ENCODE assay signal across 9 mouse cellular contexts in genomic region chr8:109853423-109853822, GRCm38 (mm10). TPM values are rescaled to one million over a fixed set of nuclear protein-coding genes. Genes with fewer than 3 reads are reported as not detected.
A peak's percentile ranks its signal among the peaks of the same experiment; 100 is the strongest.
DNase-seq lines count a peak whose midpoint lies in the region; TF ChIP-seq lines count a peak whose summit lies in the region.
"Had no signal": no experiment of that assay in that cellular context is flagged by ENCODE, and none has a peak within 500 bp of the region (broad histone marks: within the 10 kb centered on the region; RNA-seq: fewer than 3 reads in every experiment).

No protein-coding gene starts in this region.

- peaks cover 0 to 28% of the 10 kb centered on the region in 2 experiments; a peak in 2 of 4 replicates for H3K36me3 ChIP-seq in MEL (ENCODE audit: control insufficient read depth in 1 of 2, insufficient read depth in 2 of 2, low read length in 2 of 2)

- peak; percentile 68 for TF ChIP-seq RAD21 in MEL (IDR thresholded peaks at IDR 0.05; ENCODE audit: low read depth, low read length)

- peak; percentile 80 to 91 (median 86) for TF ChIP-seq CTCF in MEL (IDR thresholded peaks at IDR 0.05 in 2 of 3, conservative IDR thresholded peaks at IDR 0.05 in 1 of 3; ENCODE audit: control insufficient read depth in 1 of 3, insufficient read depth in 1 of 3, low read depth in 2 of 3, low read length in 3 of 3, poor library complexity in 1 of 3, severe bottlenecking in 1 of 3)
- peak; percentile 76 for TF ChIP-seq CTCF in lung, adult 2 months (IDR thresholded peaks at IDR 0.05; ENCODE audit: insufficient read depth, low read length)

- WGBS in lung, adult 2 months: 31% methylated on average over 6 of the region's 6 CpGs

- TF ChIP-seq POLR2A in MEL (IDR thresholded peaks at IDR 0.05; ENCODE audit: control insufficient read depth in 1 of 2, insufficient read depth in 1 of 2, low read depth in 1 of 2, low read length in 2 of 2, poor library complexity in 1 of 2): no peak
- no peak for TF ChIP-seq POLR2A in lung, adult 2 months (IDR thresholded peaks at IDR 0.05; ENCODE audit: borderline replicate concordance, extremely low read depth, low read depth, low read length)

- no peak overlapping the region for H3K9ac ChIP-seq in MEL (ENCODE audit: control insufficient read depth, low read depth, low read length, poor library complexity, severe bottlenecking)
- H3K9ac ChIP-seq: limb, embryonic 12.5 days had no signal

- no peaks in the 10 kb centered on the region for H3K9me3 ChIP-seq in MEL (replicated peaks; ENCODE audit: insufficient read depth, low read length)
- H3K9me3 ChIP-seq: limb, embryonic 12.5 days had no signal

- H3K4me3 ChIP-seq in MEL (ENCODE audit: control insufficient read depth in 1 of 2, insufficient read depth in 1 of 2, low read depth in 2 of 2, low read length in 2 of 2): no peak overlapping the region
- no peak overlapping the region for H3K4me3 ChIP-seq in lung, adult 2 months (replicated peaks; ENCODE audit: extremely low read depth, low read depth, low read length)
- H3K4me3 ChIP-seq: limb, embryonic 12.5 days had no signal

- peak; percentile 53 to 83 for DNase-seq in adrenal gland, adult (ENCODE audit: inconsistent age in 2 of 2, low spot score in 1 of 2)
- no peak for DNase-seq in adrenal gland, postnatal 4 days (ENCODE audit: low spot score in 2 of 2)
- peak; percentile 80 for DNase-seq in MEL (ENCODE audit: low read depth, low spot score)
- DNase-seq in cerebellum, adult 18-20 months: peak; percentile 66 to 69
- DNase-seq in frontal cortex, postnatal 36 days (ENCODE audit: low spot score in 2 of 2): peak; percentile 49 to 76
- peak; percentile 76 to 85 for DNase-seq in kidney, postnatal 36 days
- DNase-seq in lung, adult 2 months: peak; percentile 40
- DNase-seq in right cerebral cortex, postnatal 36 days (ENCODE audit: low spot score in 2 of 2): peak; percentile 30 to 41

- H3K4me1 ChIP-seq in MEL (ENCODE audit: control insufficient read depth in 1 of 2, insufficient read depth in 2 of 2, low read length in 2 of 2): no peaks in the 10 kb centered on the region
- no peaks in the 10 kb centered on the region for H3K4me1 ChIP-seq in lung, adult 2 months (ENCODE audit: control insufficient read depth, insufficient read depth, low read length)
- H3K4me1 ChIP-seq: limb, embryonic 12.5 days had no signal

- no peak for TF ChIP-seq EP300 in MEL (IDR thresholded peaks at IDR 0.05; ENCODE audit: low read depth in 1 of 2, low read length in 2 of 2)

- H3K27me3 ChIP-seq in MEL (ENCODE audit: control insufficient read depth in 1 of 2, insufficient read depth in 2 of 2, low read length in 2 of 2): no peaks in the 10 kb centered on the region
- H3K27me3 ChIP-seq: limb, embryonic 12.5 days had no signal

- no peak overlapping the region for H3K27ac ChIP-seq in MEL (ENCODE audit: control insufficient read depth, low read depth, low read length)
- H3K27ac ChIP-seq: limb, embryonic 12.5 days had no signal

- H3K79me2 ChIP-seq in MEL (ENCODE audit: control insufficient read depth, insufficient read depth, low read length, poor library complexity): no peaks in the 10 kb centered on the region

TF ChIP-seq in MEL, 35 proteins besides CTCF, POLR2A, EP300 and RAD21:
- TF ChIP-seq POLR2AphosphoS2 (IDR thresholded peaks at IDR 0.05; ENCODE audit: low read length) (no peak), BHLHE40 (IDR thresholded peaks at IDR 0.05; ENCODE audit: borderline replicate concordance, low read depth, low read length) (no peak), CHD1 (IDR thresholded peaks at IDR 0.05; ENCODE audit: low read depth, low read length) (no peak), ZKSCAN1 (IDR thresholded peaks at IDR 0.05; ENCODE audit: low read depth, low read length) (no peak), ZNF384 (IDR thresholded peaks at IDR 0.05; ENCODE audit: low read depth, low read length) (no peak), HCFC1 (IDR thresholded peaks at IDR 0.05; ENCODE audit: low read depth, low read length) (no peak), MAZ (IDR thresholded peaks at IDR 0.05; ENCODE audit: low read depth, low read length) (no peak), KAT2A (conservative IDR thresholded peaks at IDR 0.05; ENCODE audit: low read depth, low read length) (no peak), MYC (IDR thresholded peaks at IDR 0.05; ENCODE audit: low read depth, low read length) (0 out of 2 replicates have a peak, but pooled peaks have one; percentile 27), RCOR1 (IDR thresholded peaks at IDR 0.05; ENCODE audit: low read depth, low read length) (no peak), ELF1 (IDR thresholded peaks at IDR 0.05; ENCODE audit: low read depth, low read length) (no peak), UBTF (IDR thresholded peaks at IDR 0.05; ENCODE audit: borderline replicate concordance, insufficient read depth, low read depth, low read length) (no peak), ZC3H11A (IDR thresholded peaks at IDR 0.05; ENCODE audit: low read depth, low read length) (peak; percentile 56), POLR2AphosphoS5 (IDR thresholded peaks at IDR 0.05; ENCODE audit: borderline replicate concordance, low read depth, low read length) (no peak), TAL1 (IDR thresholded peaks at IDR 0.05; ENCODE audit: low read length) (no peak), CHD2 (IDR thresholded peaks at IDR 0.05; ENCODE audit: low read length) (no peak), SMC3 (IDR thresholded peaks at IDR 0.05; ENCODE audit: low read depth, low read length) (peak; percentile 72)

RNA-seq across cellular contexts. Expression of gene Phlpp2, which starts 14.9 kb away (rescaled TPM):
- total RNA-seq in adrenal gland, postnatal 4 days (2021): 10 to 100 TPM; 11.3 to 12.2 TPM
- total RNA-seq in MEL (2012; rRNA removed): 1.7 and 2.1 TPM in 2 replicates
- polyA plus RNA-seq in MEL (2012; ENCODE audit: insufficient read depth in 1 of 2, insufficient read length in 2 of 2, low read depth in 1 of 2, low replicate concordance in 2 of 2, missing spikeins in 1 of 2): 1 to 10 TPM in 1 of 2 experiments, not detected in 1; 5.9 TPM
- polyA plus RNA-seq in lung, adult 2 months (2012; rRNA removed): 4.4 and 6.6 TPM in 2 replicates

Comparison
In these comparisons a context has a peak if more than half of its experiments do, and no peak if none do; other contexts are left out.
1. DNase-seq: peak in adrenal gland, adult (2 of 2), MEL (single experiment), cerebellum, adult 18-20 months (2 of 2), frontal cortex, postnatal 36 days (2 of 2), kidney, postnatal 36 days (2 of 2), lung, adult 2 months (single experiment) and right cerebral cortex, postnatal 36 days (2 of 2); none in adrenal gland, postnatal 4 days (0 of 2).